Mouse (Mus musculus) 3T3-L1 (cell line): ENCODE measurements around the gene Phf12.
"Not testable (repeated sequence)": the region's sequence is repeated elsewhere in the genome, so short reads cannot be mapped to it uniquely, and the experiment has no call there.

Source experiments
- DNase-seq: peaks from one replicate; pipeline ENCODE4 v3.0.0-alpha.2; 2015; ENCODE audit warnings: low read depth, low spot score

Gene Phf12

DNA sequence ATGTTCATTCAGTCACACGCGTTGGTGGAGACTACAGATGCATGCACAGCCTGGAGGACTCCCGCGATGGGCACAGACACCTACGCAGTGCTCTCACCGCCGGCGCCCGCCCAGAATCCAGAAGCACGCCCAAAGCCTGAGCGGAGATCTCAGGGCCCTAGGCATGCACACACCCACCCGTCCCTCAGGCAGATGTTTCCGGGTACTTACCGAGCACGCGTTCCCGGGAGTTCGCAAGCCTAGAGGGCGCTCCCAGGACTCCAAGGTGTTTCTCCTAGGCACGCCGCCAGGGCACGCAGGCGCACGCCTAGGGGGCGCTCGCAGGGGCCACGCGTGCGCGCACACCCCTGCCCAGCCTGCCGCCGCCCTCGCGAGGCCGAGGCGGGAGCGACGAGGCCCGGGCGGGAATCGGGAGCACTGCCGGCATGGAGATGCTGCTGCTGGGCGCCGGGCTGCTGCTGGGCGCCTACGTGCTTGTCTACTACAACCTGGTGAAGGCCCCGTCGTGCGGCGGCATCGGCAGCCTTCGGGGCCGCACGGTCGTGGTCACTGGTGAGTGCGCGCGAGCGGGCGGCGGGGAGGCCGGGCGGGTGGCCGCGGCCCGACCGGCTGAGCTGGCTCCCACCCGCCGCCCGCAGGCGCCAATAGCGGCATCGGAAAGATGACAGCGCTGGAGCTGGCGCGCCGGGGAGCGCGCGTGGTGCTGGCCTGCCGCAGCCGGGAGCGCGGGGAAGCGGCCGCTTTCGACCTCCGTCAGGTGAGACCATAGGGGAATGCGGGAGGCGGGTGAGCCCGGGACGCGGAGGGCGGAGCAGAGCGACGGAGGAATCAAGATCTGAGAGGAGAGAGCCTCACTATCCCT is 49.6 kb downstream of the Phf12 start, which contains the start of gene Dhrs13:
Gene Dhrs13, plus strand, starts transcription at position 334 of the 862 bp plus-strand sequence.
- peak; percentile 89 for DNase-seq

- peak; percentile 25 for DNase-seq
These were observed 50.2 kb downstream of the Phf12 start for GRCm38 (mm10) chr11:78032809-78033195.

GRCm38 (mm10) chr11:78033931-78034617 is 51.5 kb downstream of the Phf12 start:
- no peak for DNase-seq

- DNase-seq = no peak
These were observed 54.2 kb downstream of the Phf12 start for GRCm38 (mm10) chr11:78036791-78037190.

DNA sequence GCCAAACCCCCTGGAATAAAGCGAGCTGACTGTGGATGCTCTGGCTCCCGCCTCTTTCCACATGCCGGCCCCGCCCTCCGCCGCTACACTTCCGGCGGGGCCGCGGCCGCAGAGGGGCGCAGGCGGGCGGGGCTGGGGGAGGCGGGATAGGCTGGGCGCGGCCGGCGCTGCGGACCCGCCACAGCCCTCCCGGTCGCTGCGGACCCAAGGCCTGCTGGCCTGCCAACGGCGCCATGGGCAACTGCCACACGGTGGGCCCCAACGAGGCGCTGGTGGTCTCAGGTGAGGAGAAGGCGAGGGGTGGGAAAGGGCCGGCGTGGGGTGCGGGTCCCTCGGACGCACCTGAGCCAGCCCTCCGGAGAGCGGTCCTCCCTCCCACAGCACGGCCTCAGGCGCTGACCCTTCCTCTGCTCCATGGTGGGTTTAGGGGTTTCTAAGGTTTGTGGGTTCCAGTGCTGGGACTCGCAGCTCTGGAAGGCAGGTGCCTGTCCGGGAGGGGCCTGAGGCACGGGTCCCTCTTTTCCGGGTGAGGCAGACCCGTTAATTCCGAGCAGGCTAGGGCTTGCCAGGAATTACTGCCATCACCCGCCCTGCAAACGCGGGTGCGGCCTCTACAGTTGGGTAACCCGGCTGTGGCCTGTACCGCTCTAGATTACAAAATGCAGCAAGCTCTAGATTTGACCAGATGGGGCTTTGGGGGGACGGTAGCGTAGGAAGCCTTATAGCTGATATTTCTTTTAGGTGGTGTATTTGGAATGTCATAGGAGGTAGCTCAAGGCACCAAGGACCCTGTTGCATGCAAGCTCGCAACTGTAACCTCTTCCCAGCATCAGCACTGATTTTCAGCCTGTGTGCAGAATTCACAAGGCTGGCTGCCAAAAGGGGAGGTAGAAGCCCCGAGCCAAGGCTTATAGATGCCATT is 55.5 kb downstream of the Phf12 start, which contains the start of gene Flot2:
Gene Flot2, plus strand, starts transcription at position 101 of the 922 bp plus-strand sequence.
- peak; percentile 71 for DNase-seq

- peak; percentile 37 for DNase-seq
These were observed 58.3 kb downstream of the Phf12 start for GRCm38 (mm10) chr11:78040878-78041277.

DNA sequence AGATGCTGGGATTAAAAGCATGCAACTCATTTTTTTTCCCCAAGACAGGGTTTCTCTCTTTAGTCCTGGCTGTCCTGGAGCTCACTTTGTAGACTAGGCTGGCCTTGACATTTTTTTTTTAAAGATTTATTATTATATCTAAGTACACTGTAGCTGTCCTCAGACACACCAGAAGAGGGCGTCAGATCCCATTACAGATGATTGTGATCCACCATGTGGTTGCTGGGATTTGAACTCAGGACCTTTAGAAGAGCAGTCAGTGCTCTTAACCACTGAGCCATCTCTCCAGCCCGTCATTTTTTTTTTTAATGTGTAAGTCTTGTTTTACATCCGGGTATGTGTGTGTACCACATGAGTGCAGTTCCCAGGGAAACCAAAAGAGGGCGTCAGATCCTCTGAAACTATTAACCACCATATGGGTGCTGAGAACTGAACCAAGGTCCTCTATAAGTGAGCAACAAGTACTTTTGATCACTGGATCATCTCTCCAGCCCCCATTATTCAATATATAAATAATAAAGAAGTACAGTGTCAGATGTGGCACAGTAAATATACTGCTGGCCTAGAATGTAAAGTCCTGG is 59.8 kb downstream of the Phf12 start:
- not testable (repeated sequence) for DNase-seq

DNA sequence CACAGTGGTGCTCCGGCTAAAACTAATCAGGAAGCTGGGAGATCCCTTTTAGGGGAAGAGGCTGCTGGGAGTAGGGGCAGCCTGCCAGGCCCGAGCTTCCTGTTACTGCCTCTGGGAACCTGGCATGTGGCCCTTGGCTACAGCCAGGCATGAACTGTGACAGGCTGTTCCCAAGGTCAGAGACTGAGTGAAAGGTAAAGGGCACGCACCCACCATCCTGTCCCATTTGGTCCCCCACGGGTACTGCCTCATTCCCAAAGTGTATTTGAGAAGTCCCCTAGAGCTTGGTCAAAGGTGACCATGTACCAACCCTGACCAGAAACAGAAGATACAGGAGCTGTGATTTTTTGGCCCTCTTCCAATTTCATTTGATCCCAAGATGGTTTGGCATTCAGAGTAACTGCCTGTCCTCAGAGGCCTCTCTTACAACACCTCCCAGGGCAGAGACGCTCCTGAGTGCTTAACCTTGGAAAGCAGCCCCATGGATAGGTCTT is 62.3 kb downstream of the Phf12 start:
- DNase-seq = peak; percentile 72

GRCm38 (mm10) chr11:78048637-78049036 is 66.1 kb downstream of the Phf12 start:
- not testable (repeated sequence) for DNase-seq

- DNase-seq = no peak
These were observed 70.5 kb downstream of the Phf12 start for GRCm38 (mm10) chr11:78053078-78053477.

GRCm38 (mm10) chr11:78056946-78057345 is 74.4 kb downstream of the Phf12 start:
- no peak for DNase-seq

DNA sequence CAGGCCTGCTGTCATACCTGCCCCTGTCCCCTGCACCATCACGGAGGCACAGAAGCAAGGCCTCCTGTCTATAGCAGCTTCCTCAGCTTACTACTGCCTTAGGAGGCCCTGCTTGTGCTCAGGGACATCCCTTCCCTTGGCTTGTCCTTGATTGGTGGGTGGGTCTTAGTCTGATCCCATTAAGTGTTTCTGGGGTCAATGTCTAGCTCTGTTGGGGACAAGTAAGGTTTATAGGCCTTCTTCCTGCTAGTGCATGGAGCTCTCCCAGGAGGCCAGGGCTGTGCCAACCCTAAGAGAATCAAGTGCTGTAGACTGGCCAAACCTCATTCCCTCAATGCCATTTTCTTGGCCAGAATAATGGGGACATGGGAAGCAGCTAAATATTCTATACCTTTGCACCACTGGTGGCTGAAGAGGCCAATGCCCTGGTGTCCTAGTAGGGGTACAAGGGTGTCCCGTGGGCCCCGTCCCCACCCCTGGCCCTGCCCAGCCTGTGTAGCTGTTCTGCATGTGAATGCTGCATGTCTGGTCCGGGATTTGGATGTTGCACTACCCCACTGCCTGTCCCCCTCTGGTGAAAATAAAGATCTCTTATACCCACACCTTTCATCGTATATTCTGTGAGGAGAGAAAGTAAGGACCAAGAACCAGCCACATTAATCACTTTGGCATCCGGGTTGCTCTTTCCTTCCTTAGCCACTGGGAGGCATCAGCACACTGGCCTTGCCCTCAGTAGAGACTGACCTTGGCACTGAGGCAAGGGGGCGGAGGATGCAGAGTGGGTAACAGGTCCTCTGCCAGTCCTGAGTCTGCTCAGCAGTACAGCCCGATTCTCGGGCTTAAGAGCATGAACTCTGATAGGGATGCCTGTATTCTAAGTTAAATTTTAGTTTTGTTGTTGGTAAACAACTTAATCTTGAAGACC is 77.5 kb downstream of the Phf12 start:
- peak; percentile 85 for DNase-seq

- DNase-seq = no peak
These were observed 80.0 kb downstream of the Phf12 start for GRCm38 (mm10) chr11:78062563-78062962.

DNA sequence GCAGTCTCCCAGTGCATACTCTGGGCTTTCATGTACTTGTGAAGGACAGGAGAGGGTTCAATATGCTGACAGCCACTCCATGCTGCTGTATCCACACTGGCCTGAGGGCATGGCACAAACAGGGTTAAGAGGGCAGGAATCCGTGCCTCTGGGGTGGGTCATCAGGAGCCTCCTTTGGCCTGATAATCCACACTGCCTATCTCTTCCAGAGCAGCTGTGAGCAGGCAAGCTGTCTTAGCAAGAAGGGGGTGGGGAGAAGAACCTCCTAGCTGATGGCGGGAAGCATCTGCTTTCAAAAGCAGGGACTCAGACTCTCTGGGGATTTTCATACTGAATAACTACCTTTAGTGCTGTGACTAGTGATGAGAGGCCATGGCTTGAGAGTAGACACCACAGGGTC is 83.4 kb downstream of the Phf12 start:
- DNase-seq = no peak

DNA sequence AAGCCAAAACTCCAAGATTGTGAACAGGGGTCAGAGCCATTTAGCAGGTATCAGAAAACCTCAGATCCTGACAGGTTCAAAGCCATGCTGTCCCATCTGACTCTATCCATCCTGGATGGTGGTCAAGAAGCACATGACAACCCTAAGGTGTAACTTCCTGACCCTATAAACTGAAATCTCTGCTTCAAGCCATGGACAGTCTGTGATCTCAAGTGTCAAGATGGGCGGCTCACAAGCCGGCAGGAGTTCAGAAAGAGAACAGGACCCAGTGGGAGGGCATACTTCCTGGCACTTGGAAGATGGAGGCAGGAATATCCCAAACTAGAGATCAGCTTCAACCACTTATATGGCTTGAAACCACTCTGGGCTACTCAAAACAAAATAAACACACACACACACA is 84.1 kb downstream of the Phf12 start:
- DNase-seq = no peak

DNA sequence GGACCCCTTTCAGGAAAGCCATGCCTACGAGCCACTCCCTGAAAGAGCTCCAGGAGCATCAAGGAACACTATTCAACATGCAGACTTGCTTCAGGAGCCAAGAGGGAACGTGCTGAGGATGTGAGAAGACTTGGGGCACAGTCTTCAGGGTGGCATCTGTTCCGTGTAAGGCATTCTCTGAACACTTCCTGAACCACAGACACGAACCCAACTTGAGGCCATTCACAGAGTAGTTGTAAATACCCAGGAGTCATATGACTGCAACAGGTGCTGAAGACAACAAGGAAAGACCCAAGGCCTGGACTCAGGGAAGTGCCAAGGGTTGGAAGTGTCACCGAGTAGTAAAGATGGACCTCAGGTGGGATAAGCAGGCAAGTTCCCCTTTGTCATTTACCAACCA is 85.0 kb downstream of the Phf12 start:
- no peak for DNase-seq

GRCm38 (mm10) chr11:78069130-78069529 is 86.6 kb downstream of the Phf12 start:
- no peak for DNase-seq

DNA sequence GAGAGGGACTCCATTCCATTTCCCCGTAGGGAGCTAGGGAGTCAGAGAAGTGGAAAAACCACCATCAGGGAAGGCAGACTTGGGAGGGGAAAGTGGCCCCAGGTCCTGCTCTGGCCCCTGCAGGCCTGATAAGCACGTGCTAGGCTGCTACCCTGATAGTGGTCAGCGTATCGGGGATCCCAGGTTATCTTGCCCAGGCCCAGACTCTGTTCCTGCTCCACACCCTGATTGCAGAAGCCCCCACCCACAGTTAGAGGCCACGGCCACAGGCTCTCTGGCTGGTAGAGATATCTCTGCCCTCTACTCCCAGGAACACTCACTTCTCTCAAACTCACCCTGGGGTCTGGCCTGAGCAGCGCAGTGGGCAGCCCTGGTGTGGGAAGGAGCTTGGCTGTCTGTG is 87.1 kb downstream of the Phf12 start:
- no peak for DNase-seq

DNA sequence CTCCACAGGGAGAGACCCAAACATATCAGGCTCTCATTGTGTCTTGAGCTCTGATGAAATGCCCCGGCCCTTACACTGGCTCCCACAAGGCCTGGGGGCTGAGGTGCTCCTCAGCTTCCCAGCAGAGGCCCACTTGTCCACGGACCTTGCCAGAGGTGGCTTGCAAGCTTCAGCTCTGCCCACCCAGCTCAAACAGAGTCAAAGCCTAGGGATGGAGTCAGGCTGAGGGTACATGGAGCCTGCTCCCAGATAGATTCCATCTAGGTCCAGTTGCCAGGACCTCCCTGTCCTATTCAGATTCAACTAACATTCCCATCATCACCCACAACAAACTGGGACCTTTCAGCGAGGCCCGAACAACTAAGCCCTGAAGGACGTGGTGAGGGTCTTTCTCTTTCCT is 89.4 kb downstream of the Phf12 start:
- no peak for DNase-seq
